Mouse (Mus musculus) limb, embryonic 15.5 days (tissue): ENCODE measurements at regions not wholly inside any gene's neighbourhood (a gene's known extent, or its start where the extent isn't known, plus 50 kb on each side); places are given as distances from the start of the nearest gene placed in this dataset.

Experiments used
- ATAC-seq: fragments of 200-750 bp; cut with Nextera tagmentation; 2 replicates; pipeline ENCODE4 v1.8.0; 2017; ENCODE audit warnings: low read depth, moderate TSS enrichment; ENCODE audit not compliant: insufficient number of reproducible peaks, low FRiP score, low TSS enrichment
- H3K27ac ChIP-seq: fragments of 300-500 bp; sonication (generic); 2 replicates; pipeline ENCODE4 v1.5.1; 2015; ENCODE audit warnings: moderate library complexity, mild to moderate bottlenecking, inconsistent platforms
- H3K27me3 ChIP-seq: fragments of 300-500 bp; sonication (generic); 2 replicates; pipeline ENCODE4 v1.6.1; 2015; ENCODE audit warnings: inconsistent platforms
- H3K36me3 ChIP-seq: fragments of 300-500 bp; sonication (generic); 2 replicates; pipeline ENCODE4 v1.6.1; 2015; ENCODE audit warnings: inconsistent platforms
- H3K4me1 ChIP-seq: fragments of 300-500 bp; sonication (generic); 2 replicates; pipeline ENCODE4 v1.6.1; 2015; ENCODE audit warnings: inconsistent platforms
- H3K4me2 ChIP-seq: fragments of 300-500 bp; sonication (generic); 2 replicates; pipeline ENCODE4 v1.6.1; 2015; ENCODE audit warnings: mild to moderate bottlenecking, inconsistent platforms
- H3K4me3 ChIP-seq: fragments of 300-500 bp; sonication (generic); 2 replicates; pipeline ENCODE4 v1.5.1; 2015; ENCODE audit warnings: mild to moderate bottlenecking, inconsistent platforms
- H3K9ac ChIP-seq: fragments of 300-500 bp; sonication (generic); 2 replicates; pipeline ENCODE4 v1.6.1; 2015; ENCODE audit warnings: inconsistent platforms
- H3K9me3 ChIP-seq: fragments of 300-500 bp; sonication (generic); 2 replicates; pipeline ENCODE4 v1.6.1; 2016; ENCODE audit warnings: inconsistent platforms
- WGBS: fragments of 180-500 bp; shearing (Covaris S2); methylation state at CpG from one replicate; pipeline ENCODE4 v1.1.7; 2015; 5-methylcytosine and 5-hydroxymethylcytosine counted together

GRCm38 (mm10) chr11:16559001-16559699 is 50.9 kb upstream of the Sec61g start:
- no peaks in the 10 kb centered on the region for H3K36me3 ChIP-seq
- WGBS: 12% methylated on average over 16 of the region's 16 CpGs
- peak; percentile 63 for ATAC-seq
- no peaks in the 10 kb centered on the region for H3K9me3 ChIP-seq
- H3K4me2 ChIP-seq: 0 out of 2 replicates have a peak overlapping the region, but pooled peaks have one; percentile 7
- no peak overlapping the region for H3K4me3 ChIP-seq
- H3K27ac ChIP-seq: peak overlapping the region; percentile 85
- no peak overlapping the region for H3K9ac ChIP-seq
- peaks cover 14% of the 10 kb centered on the region; the same call in 1 of the 2 replicates for H3K4me1 ChIP-seq
- H3K27me3 ChIP-seq: no peaks in the 10 kb centered on the region

GRCm38 (mm10) chr11:16561727-16562126 is 53.4 kb upstream of the Sec61g start:
- Histone ChIP-seq H3K27me3 (no peaks in the 10 kb centered on the region), H3K9ac (no peak overlapping the region), H3K4me1 (peaks cover 14% of the 10 kb centered on the region; the same call in 1 of the 2 replicates), H3K9me3 (no peaks in the 10 kb centered on the region), H3K4me3 (no peak overlapping the region), H3K36me3 (no peaks in the 10 kb centered on the region), H3K4me2 (no peak overlapping the region), H3K27ac (no peak overlapping the region)
- WGBS: 88% methylated on average over 4 of the region's 4 CpGs
- no peak for ATAC-seq

DNA sequence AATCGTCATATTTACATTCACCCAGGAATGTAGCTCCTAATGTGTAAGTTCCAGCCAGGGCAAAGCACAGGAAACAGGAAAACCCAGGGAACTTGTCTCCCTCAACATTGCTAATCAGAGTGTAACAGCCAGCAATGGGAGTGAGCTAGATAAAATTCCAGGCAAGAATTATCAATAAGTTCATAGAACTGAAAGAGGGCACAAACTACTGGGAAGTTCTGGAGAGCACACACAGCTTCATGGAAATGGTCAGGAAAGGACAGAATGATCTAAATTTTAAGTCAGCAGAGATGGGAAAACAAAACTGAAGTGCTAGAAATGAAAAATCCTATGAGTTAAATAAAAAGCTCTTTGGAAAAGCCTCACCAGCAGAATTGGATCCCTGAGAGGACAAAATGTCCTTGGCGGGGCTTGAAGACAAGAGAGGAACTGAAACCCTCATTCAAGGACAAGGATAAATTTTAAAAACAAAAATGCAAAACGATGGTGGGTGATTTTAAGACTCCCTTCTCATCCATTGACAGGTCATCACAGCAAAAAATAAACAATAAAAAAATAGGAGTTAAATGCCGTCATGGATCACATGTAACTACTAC is 80.9 kb upstream of the Sec61g start:
- Histone ChIP-seq H3K27ac (no peak overlapping the region), H3K4me2 (no peak overlapping the region), H3K36me3 (no peaks in the 10 kb centered on the region), H3K27me3 (no peaks in the 10 kb centered on the region), H3K4me3 (no peak overlapping the region), H3K4me1 (peaks cover 10% of the 10 kb centered on the region), H3K9me3 (no peaks in the 10 kb centered on the region), H3K9ac (no peak overlapping the region)
- ATAC-seq: no peak
- 77% methylated on average over 4 of the region's 4 CpGs for WGBS

GRCm38 (mm10) chr11:16590541-16590940 is 82.3 kb upstream of the Sec61g start:
- H3K9me3 ChIP-seq: no peaks in the 10 kb centered on the region
- H3K4me2 ChIP-seq: no peak overlapping the region
- H3K9ac ChIP-seq: no peak overlapping the region
- WGBS: 84% methylated on average over 4 of the region's 4 CpGs
- no peak for ATAC-seq
- no peaks in the 10 kb centered on the region for H3K36me3 ChIP-seq
- H3K4me1 ChIP-seq: peaks cover 10% of the 10 kb centered on the region
- no peaks in the 10 kb centered on the region for H3K27me3 ChIP-seq
- no peak overlapping the region for H3K4me3 ChIP-seq
- H3K27ac ChIP-seq: no peak overlapping the region

GRCm38 (mm10) chr11:16591471-16591921 is 83.2 kb upstream of the Sec61g start:
- peak overlapping the region; percentile 76 for H3K27ac ChIP-seq
- no peaks in the 10 kb centered on the region for H3K27me3 ChIP-seq
- ATAC-seq: peak; percentile 89
- H3K9me3 ChIP-seq: no peaks in the 10 kb centered on the region
- H3K4me3 ChIP-seq: no peak overlapping the region
- no peak overlapping the region for H3K4me2 ChIP-seq
- H3K9ac ChIP-seq: no peak overlapping the region
- H3K4me1 ChIP-seq: peaks cover 10% of the 10 kb centered on the region
- 7% methylated on average over 7 of the region's 7 CpGs for WGBS
- no peaks in the 10 kb centered on the region for H3K36me3 ChIP-seq

DNA sequence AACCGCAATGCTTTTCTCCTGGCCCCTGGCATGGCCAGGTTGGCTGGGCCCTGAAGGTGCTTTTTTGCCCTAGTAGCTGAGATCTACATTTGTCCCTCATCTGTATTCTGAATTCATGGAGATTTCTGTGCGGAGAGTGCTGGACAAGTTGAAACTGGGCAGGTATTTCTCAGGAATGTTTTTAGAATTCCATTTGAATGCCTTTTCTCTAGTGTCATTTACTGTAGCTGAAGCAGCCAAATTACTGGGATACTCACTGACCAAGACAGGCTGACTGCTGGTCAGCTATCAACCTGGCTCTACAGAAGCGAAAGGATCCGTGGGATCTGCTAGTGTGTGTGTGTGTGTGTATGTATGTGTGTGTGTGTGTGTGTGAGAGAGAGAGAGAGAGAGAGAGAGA is 83.7 kb upstream of the Sec61g start:
- Histone ChIP-seq H3K4me2 (no peak overlapping the region), H3K9ac (no peak overlapping the region), H3K9me3 (no peaks in the 10 kb centered on the region), H3K27me3 (no peaks in the 10 kb centered on the region), H3K4me3 (no peak overlapping the region), H3K27ac (peak overlapping the region; percentile 76), H3K4me1 (peaks cover 10% of the 10 kb centered on the region), H3K36me3 (no peaks in the 10 kb centered on the region)
- WGBS: 57% methylated on average over 4 of the region's 4 CpGs
- no peak for ATAC-seq

- WGBS: 70% methylated on average over 5 of the region's 5 CpGs
- Histone ChIP-seq H3K9ac (no peak overlapping the region), H3K4me2 (no peak overlapping the region), H3K27me3 (no peaks in the 10 kb centered on the region), H3K4me3 (no peak overlapping the region), H3K36me3 (no peaks in the 10 kb centered on the region), H3K4me1 (peaks cover 10% of the 10 kb centered on the region), H3K9me3 (no peaks in the 10 kb centered on the region), H3K27ac (no peak overlapping the region)
- ATAC-seq: no peak
Measured at GRCm38 (mm10) chr11:16592766-16593165, 84.5 kb upstream of the Sec61g start.

- Histone ChIP-seq H3K36me3 (no peaks in the 10 kb centered on the region), H3K4me3 (no peak overlapping the region), H3K27ac (no peak overlapping the region), H3K9ac (no peak overlapping the region), H3K4me1 (peaks cover 10% of the 10 kb centered on the region), H3K27me3 (no peaks in the 10 kb centered on the region), H3K4me2 (no peak overlapping the region), H3K9me3 (no peaks in the 10 kb centered on the region)
- 59% methylated on average over 1 of the region's 1 CpGs for WGBS
- no peak for ATAC-seq
Measured at GRCm38 (mm10) chr11:16594832-16595231, 86.5 kb upstream of the Sec61g start.

DNA sequence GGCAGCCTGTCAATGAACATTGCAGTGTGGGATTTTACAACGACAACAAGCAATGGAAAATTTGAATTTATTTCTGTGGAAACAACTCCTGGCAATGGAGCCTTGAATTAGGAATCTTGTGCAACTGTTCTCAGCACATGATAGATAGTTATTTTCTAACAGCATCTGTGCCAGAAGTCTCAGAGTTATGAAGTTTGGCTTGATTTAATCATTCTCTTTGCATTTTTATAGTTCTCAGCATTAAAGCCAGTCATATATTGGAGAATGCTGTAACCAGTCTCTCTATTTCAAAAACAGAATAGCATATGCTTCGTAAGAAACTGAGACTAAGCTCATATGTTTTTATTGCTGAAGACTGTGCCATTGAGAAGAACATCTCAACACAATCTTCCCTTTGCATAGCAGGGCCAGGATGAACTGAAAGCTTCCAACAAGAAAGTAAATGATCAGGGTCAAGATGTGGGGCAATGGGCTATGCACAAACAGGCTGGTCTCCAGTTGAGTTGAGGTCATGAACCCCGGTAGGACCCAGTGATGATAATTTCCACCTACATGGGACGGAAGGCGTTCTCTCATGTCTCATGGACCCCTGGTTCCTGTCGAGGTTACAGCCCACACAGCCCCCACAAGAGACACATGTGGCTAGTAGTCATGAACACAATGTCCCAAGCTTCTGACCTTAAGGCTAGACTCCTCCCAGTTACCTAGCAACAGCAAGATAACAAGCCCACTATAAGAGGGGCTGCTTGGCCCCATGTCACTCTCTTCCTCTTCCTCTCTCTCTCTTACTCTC is 89.0 kb upstream of the Sec61g start:
- no peaks in the 10 kb centered on the region for H3K27me3 ChIP-seq
- no peak overlapping the region for H3K9ac ChIP-seq
- H3K4me3 ChIP-seq: no peak overlapping the region
- H3K4me1 ChIP-seq: no peaks in the 10 kb centered on the region
- ATAC-seq: no peak
- H3K4me2 ChIP-seq: no peak overlapping the region
- H3K9me3 ChIP-seq: no peaks in the 10 kb centered on the region
- H3K36me3 ChIP-seq: no peaks in the 10 kb centered on the region
- 80% methylated on average over 6 of the region's 6 CpGs for WGBS
- peak overlapping the region; percentile 24; the same call in 1 of the 2 replicates for H3K27ac ChIP-seq

- 47% methylated on average over 3 of the region's 3 CpGs for WGBS
- peaks cover 14% of the 10 kb centered on the region; the same call in 1 of the 2 replicates for H3K4me1 ChIP-seq
- no peak overlapping the region for H3K4me3 ChIP-seq
- no peaks in the 10 kb centered on the region for H3K27me3 ChIP-seq
- no peak overlapping the region; the same call in 1 of the 2 replicates for H3K27ac ChIP-seq
- no peak overlapping the region for H3K4me2 ChIP-seq
- peak; percentile 68; the same call in 1 of the 2 replicates for ATAC-seq
- no peaks in the 10 kb centered on the region for H3K9me3 ChIP-seq
- no peak overlapping the region for H3K9ac ChIP-seq
- no peaks in the 10 kb centered on the region for H3K36me3 ChIP-seq
Measured at GRCm38 (mm10) chr11:16602947-16603346, 94.7 kb upstream of the Sec61g start.

DNA sequence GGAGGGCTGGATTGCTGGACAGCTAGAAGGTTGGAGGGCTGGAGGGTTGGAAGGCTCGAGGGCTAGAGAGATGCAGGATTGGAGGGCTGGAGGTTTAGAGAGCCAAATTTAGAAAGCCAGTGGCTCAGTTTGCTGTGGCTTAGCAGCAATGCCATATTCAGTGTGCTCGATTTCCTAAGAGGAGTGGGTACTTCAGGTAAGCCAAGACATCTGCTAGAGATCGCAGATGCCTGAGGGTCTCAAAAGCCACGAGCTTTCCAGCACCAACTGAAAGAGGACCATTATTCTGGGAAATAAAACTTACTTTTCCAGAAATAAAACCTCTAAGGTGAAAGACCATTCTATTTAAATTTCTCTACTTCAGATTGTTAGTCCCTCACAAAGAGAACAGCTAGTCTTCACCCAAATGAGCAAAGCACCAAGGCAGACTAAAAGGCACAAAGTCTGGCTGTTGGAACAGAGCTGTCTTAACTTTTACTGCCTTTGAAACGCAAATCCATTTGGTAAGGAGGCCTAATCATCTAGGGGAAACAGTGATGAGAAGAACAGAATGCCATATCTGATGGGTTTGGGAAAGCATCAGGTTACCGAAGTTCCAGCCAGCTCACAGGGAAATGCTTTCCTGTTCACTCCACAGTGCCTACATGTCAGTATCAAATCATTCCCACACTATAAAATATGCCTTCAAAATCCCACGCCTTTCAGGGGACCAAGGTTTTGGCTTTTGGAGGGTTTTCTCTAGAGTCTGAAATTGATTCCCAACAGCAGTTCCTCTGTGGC is 98.3 kb upstream of the Sec61g start:
- H3K4me3 ChIP-seq: no peak overlapping the region
- peaks cover 17% of the 10 kb centered on the region for H3K4me1 ChIP-seq
- no peak overlapping the region for H3K4me2 ChIP-seq
- 36% methylated on average over 7 of the region's 7 CpGs for WGBS
- H3K9ac ChIP-seq: no peak overlapping the region
- no peaks in the 10 kb centered on the region for H3K36me3 ChIP-seq
- peak; percentile 71 for ATAC-seq
- H3K27me3 ChIP-seq: no peaks in the 10 kb centered on the region
- H3K27ac ChIP-seq: peak overlapping the region; percentile 81
- H3K9me3 ChIP-seq: no peaks in the 10 kb centered on the region
